Mouse (Mus musculus) MEL-GATA-1-ER (cell line): ENCODE measurements around the gene Gzmf.
"Not testable (repeated sequence)": the region's sequence is repeated elsewhere in the genome, so short reads cannot be mapped to it uniquely, and the experiment has no call there.

Experiments used
- DNase-seq: peaks from one replicate; pipeline ENCODE4 v3.0.0-alpha.2; 2012; ENCODE audit warnings: low read depth; ENCODE audit errors: extremely low read depth

The Gzmf gene

DNA sequence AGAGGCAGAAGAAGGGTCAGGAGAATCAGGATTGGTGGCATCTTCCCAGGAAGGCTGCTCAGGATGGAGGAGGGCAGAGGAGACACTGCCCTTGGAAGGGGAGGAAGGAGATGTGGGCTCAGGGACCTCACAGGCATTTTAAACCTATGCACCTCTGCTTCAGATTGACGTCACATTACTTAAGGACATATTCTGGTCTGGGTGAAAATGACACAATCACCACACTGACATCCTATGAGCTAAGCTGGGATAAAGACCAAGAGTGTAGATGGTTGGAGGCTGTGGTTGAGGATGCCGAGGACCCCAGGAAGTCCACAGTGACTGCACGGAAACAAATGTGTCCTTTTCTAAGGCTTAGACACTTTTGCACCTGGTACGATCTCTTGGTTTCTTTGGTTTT lies at the start of gene Gzmf:
Gene Gzmf, minus strand, starts transcription at position 101 of the 400 bp plus-strand sequence.
- DNase-seq = no peak

GRCm38 (mm10) chr14:56240409-56240808 lies 29.2 kb upstream of the Gzmf start:
- DNase-seq = no peak

DNA sequence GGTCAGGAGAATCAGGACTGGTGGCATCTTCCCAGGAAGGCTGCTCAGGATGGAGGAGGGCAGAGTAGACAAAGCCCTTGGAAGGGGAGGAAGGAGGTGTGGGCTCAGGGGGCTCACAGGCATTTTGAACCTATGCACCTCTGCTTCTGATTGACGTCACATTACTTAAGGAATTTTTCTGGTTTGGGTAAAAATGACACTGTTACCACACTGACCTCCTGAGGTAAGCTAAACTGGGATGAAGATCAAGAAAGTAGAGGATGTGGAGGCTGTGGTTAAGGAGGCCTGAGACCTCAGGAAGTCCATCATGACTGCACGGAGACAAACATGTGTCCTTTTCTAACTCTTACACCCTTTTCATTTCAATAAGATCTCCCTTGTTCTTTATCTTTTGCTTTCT lies 23.3 kb upstream of the Gzmf start, which contains the start of gene Gzmc:
Gene Gzmc, minus strand, starts transcription at position 101 of the 400 bp plus-strand sequence.
- no peak for DNase-seq

DNA sequence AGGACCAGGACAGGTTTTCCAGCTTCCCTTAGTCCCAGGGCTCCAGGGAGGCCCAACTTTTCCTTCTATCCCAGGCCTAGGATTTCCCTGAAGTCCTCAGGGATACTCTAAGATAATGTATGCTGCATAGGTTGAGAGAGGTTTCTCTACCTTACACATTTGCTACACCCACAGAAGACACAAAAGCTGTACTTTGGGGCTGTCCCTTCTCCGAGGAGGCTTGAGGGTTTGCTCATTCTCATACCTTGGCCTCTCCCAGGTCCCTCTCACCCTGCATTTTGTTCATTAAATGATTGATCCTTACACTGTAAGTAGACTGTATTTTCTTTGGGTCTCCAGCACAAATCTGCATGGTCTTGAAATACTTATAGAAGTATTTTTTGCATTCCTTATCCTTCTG lies 5.6 kb downstream of the Gzmf start:
- no peak for DNase-seq

DNA sequence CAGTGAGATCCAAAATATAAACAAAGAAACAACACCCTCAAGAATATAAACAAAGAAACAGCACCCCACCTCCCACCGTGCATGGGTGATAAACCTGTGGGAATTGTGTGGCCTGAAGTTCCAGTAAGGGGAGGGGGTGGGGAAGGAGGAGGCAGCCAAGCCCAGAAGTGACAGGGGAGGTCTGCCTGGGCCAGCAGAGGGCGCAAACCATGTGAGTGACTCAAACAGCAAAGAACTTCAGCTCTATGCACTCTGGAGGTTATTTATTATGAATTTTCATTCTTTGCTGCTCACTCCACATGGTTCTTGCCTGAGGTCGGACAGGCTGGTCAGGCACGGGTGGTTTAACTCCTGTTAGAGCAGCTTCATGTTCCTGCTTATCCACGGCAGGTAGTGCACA lies 6.2 kb downstream of the Gzmf start:
- DNase-seq = not testable (repeated sequence)

GRCm38 (mm10) chr14:56203975-56204374 lies 7.2 kb downstream of the Gzmf start:
- DNase-seq = peak; percentile 16

GRCm38 (mm10) chr14:56186946-56187345 lies 24.3 kb downstream of the Gzmf start:
- DNase-seq = no peak

DNA sequence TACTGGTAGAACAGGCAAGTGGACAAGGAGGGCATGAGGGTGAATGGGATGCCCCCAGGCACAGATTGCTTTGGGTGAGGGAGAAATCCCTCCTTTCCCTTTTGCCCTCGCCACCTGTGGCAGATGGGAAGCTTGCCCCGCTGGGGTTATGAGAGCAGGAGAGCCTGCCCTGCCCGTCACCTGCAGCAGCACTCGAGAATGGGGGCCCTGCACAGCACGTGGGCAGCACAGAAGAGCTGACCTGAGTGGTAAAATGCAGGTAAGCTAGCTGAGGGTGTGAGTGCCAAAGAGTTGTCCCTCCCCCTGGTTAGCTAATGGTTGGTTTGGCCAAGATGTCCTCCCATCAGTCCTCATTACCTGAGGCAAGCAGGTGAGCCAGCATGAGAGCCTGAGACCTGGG lies 24.7 kb downstream of the Gzmf start:
- no peak for DNase-seq

- peak; percentile 16 for DNase-seq
Observed at GRCm38 (mm10) chr14:56177651-56178050, 33.6 kb downstream of the Gzmf start.

DNA sequence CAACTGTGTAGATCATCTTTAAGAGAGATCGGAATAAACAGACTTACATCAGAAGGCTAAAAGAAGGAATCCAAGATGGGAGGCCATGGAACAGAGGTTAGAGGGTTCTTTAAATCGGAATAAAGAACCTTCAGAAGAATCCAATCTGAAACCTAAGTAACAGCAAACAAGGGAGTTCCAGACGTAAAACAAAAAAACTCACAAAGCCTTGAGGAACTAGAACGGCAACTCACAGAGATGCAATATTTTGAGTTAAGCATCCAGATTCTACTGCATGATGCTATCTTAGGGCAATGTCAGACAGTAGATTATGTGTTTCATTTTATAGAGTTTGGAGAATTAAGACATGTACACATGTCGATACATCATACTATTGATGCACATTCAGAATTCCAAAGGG lies 36.7 kb downstream of the Gzmf start, which contains the start of gene Gzmn:
Gene Gzmn, minus strand, starts transcription at position 101 of the 400 bp plus-strand sequence.
- no peak for DNase-seq

DNA sequence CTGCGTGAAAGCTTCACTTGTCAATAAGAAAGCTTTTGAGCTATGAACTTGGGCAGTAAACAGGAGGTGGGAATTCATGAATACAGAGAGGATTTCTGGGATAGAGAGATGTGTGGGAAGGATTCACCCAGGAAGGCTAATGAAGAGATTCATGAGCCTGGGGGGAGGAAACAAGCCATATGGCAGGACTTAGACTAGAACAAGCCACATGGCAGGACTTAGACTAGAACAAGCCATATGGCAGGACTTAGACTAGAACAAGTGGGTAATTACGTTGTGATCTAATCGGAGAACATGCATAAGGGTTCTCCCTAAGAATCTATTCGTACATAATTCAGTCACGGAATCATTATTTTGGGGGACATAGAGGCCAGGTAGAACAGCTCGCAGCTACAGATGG lies 37.8 kb downstream of the Gzmf start:
- DNase-seq = no peak

DNA sequence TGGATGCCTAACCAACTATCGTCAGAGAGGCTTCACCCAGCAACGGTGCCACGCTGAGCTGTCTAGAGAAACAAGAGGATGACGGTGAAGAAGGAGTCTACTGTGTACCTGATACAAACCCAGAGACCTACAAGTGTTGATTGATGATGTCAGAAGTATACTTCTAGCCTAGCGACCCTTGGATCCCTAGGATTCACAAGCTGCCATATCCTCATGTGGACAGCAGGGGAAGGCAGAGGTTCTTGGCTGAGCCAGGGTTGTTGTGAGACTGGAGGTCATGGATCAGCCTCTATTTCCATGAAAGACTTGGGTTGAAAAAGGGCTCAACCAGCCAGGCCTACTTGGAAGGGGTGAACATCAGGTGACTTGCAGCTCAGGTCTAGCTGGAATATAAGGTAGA lies 38.5 kb downstream of the Gzmf start:
- peak; percentile 2 for DNase-seq

- DNase-seq = no peak
Observed at GRCm38 (mm10) chr14:56168009-56168408, 43.2 kb downstream of the Gzmf start.

DNA sequence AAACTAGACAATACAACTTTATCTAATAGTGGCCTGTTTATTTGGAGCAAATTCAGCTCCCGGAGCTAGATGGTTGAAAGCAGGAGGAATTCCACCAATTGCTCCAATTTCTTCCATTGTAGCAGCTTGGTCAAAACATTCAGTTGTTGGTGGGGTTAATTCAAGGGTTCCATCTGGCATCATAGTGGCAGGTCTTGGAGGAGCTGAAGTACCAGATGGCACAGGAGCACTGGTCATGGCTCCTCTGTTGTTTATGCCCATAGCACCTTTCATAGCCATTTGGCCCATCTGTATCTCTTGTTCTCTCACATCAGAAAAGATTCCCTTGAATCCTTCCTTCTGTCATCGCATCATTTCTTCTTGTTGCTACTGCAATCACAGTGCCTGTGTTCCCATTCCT lies 49.1 kb downstream of the Gzmf start:
- DNase-seq = no peak

- DNase-seq = not testable (repeated sequence)
Observed at GRCm38 (mm10) chr14:56159479-56159878, 51.7 kb downstream of the Gzmf start, which contains the start of gene Gzmg. Gzmg (minus strand) TSS chr14:56159579.

DNA sequence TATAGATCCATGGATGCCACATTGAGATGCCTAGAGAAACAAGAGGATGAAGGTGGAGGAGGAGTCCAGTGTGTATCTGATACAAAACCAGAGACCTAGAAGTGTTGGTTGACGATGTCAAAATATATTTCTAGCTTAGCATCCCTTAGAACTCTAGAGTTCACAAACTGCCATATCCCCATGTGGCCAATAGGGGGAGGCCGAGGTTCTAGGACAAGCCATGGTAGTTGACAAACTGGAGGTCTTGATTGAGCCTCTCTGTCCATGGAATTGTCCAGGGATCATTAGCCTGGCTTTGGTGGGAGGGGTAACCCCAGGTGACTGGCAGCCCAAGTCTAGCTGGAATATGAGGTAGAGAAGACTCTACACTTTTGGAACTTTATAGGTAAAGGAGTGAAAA lies 55.9 kb downstream of the Gzmf start:
- DNase-seq = no peak
